Mouse (Mus musculus) G1E (cell line): ENCODE measurements around the gene Lipe.

Source experiments
- CTCF ChIP-seq: IDR thresholded peaks from 2 replicates; pipeline ENCODE4 v1.5.1; 2012; ENCODE audit warnings: low read depth, low read length, inconsistent platforms, mixed read lengths
- GATA1 ChIP-seq: IDR thresholded peaks from 2 replicates; pipeline ENCODE4 v1.6.1; 2012; ENCODE audit warnings: borderline replicate concordance, low read length, inconsistent platforms, mixed read lengths
- POLR2AphosphoS5 ChIP-seq: IDR thresholded peaks from 2 replicates; pipeline ENCODE4 v1.6.1; 2012; ENCODE audit warnings: low read depth, low read length, inconsistent platforms; ENCODE audit not compliant: insufficient replicate concordance
- TAL1 ChIP-seq: conservative IDR thresholded peaks from 2 replicates; pipeline ENCODE4 v1.6.1; 2012; ENCODE audit warnings: low read depth, low read length, inconsistent platforms, mixed read lengths

- TF ChIP-seq CTCF (no peak), GATA1 (no peak), POLR2AphosphoS5 (no peak), TAL1 (no peak)
These were observed 3.0 kb upstream of the Lipe start for GRCm38 (mm10) chr7:25401551-25401950.
